Mouse (Mus musculus) left cerebral cortex, adult 9 months (tissue): ENCODE data around the gene Oxa1l.
A peak's percentile ranks its signal among the peaks of the same experiment; 100 is the strongest.

Source experiments
- DNase-seq, 2 experiments: peaks; one replicate each; pipeline ENCODE4 v3.0.0; 2022; ENCODE audit warnings: low spot score in 2 of 2

Gene Oxa1l

GRCm38 (mm10) chr14:54371460-54371859 lies 10.8 kb downstream of the Oxa1l start:
- DNase-seq = no peak

GRCm38 (mm10) chr14:54372923-54373322 lies 12.3 kb downstream of the Oxa1l start:
- no peak for DNase-seq

- DNase-seq = no peak
These were observed 15.3 kb downstream of the Oxa1l start for GRCm38 (mm10) chr14:54375916-54376315.

- no peak for DNase-seq
These were observed 16.5 kb downstream of the Oxa1l start for GRCm38 (mm10) chr14:54377166-54377565.

- DNase-seq = no peak
These were observed 18.9 kb downstream of the Oxa1l start for GRCm38 (mm10) chr14:54379571-54379970.

- no peak for DNase-seq
These were observed 20.0 kb downstream of the Oxa1l start for GRCm38 (mm10) chr14:54380616-54381015.

DNA sequence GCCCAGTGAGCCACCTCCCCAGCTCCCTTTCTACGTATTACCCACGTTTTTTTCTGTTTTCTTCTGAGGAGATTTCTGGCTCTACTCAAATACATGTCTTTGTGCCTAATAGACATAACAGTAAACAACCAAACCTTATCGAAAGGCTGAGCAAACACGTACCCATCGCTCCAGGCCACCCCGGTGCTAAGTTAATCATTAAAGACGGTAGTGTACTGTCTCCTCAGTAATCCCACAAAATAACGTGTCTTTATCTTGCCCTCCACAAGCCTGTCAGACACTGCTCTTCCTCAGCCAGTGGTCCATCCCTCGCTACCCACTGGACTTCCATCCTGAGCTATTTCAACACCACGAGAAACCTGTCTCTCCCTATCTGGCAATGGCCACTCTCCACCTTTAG lies 21.2 kb downstream of the Oxa1l start:
- no peak for DNase-seq

DNA sequence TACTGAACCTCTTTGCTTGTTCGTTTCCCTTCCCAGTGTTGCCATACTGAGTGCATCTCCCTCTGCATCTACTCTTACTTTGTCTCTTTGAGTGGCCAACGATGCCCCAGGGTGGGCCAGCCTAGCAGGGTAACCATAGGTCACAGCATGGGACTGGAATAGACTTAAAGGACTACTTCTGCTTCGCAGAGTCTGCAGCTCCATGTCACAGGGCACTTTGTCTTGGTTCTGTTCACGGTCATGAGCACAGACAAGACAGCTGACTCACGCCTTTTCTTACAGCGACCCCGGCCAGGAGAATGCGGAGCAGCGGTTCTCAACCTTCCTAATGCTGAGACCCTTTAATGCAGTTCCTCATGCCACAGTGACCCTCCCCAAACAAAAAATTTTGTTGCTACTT lies 22.0 kb downstream of the Oxa1l start:
- peak in 1 of 2 experiments; percentile 10 for DNase-seq

GRCm38 (mm10) chr14:54383355-54383771 lies 22.7 kb downstream of the Oxa1l start:
- DNase-seq = no peak

DNA sequence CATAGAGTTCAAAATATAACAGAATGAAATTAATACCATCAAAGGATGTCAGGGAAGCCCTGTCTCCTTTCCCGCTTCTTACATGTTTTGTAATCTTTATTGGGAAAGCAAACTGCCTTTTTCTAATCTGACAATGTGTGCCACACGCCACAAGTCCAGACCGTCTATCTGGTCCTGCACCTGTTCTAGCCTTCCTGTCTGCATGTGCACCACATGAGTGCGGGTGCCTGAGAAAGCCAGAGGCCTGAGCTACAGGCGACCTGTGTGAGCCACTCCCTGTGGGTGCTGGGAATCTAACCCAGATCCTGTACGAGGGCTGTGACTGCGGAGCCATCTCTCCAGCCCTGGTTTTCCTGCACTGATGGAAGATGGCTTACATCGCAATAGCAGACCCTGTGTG lies 23.8 kb downstream of the Oxa1l start:
- DNase-seq = no peak

GRCm38 (mm10) chr14:54385968-54386618 lies 25.5 kb downstream of the Oxa1l start:
- DNase-seq = no peak

DNA sequence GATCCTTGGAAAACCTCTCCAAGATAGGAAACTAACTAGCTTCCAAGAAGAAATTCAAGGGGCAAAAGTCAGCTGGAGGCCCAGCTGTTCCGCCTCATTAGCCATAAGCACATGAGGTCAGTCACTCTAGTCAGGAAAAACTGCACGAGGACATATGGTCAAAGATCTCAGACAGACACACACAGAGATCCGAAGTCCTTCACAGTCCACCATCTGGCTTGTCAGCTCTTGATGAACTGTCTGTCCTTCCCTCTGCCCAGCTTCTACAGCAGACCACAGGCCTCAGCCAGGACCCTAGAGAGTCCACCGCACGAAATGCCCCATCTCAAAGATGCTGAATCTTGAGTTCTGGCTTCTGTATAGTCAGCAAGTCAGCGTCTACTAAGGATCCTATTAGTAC lies 26.9 kb downstream of the Oxa1l start:
- no peak for DNase-seq

GRCm38 (mm10) chr14:54390843-54391242 lies 30.2 kb downstream of the Oxa1l start:
- DNase-seq = no peak

DNA sequence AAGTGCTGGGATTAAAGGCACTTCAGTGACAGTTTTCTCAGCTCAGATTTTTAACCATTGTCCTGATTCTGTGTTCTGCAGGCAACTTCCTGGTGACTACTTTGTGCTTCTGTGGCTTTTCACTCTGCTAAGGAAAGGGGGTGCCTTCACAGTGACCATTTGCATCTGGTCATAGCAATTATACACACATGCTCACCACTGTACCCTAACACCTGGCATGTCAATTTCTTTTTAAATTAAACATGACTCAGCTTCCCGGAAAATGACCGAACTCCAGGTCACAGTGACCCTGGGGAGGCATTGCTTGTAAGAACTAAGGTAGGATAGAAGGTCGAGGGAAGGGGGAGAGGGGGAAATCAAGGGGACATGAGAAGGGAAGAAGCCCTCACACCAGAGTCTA lies 33.2 kb downstream of the Oxa1l start:
- DNase-seq = no peak

DNA sequence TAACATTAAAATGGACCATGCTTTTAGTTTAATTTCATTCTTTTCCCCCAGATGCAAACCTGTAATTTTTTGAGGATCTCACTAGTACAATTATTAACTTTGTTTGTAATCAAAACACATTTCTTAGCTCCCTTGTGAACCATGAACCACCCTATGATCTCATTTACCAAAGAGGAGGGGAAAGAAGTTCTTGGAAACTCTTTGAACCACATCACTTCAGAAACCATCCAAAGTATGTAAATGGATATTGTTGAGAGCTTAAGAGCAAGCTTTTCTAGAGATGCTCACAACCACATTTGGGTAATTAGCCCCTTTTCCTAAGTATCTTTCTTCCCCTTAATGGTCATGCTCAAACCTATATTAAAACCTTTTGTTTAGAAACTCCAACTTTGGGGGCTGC lies 33.7 kb downstream of the Oxa1l start:
- DNase-seq = no peak

DNA sequence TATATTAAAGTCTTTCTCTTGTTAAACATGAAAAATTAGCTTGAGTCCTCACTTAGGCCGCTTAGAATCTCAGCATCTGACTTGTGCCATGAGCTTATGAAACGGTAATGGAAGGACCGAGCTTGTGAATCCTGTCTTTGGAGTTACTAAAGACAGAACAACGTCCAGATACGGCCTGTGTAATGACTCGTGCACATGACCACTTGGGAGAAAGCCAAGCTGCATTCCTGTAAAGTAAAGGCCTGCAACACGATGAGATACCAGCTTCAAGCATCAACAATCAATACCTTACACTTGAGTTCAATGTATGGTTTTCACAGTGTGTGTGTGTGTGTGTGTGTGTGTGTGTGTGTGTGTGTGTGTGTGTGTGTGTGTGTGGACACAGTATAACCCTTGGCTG lies 36.1 kb downstream of the Oxa1l start:
- no peak for DNase-seq

- DNase-seq = no peak
These were observed 37.4 kb downstream of the Oxa1l start for GRCm38 (mm10) chr14:54397872-54398527.

GRCm38 (mm10) chr14:54398528-54398916 lies 37.9 kb downstream of the Oxa1l start:
- DNase-seq = no peak

- DNase-seq = no peak
These were observed 38.3 kb downstream of the Oxa1l start for GRCm38 (mm10) chr14:54398921-54399382.

- no peak for DNase-seq
These were observed 41.1 kb downstream of the Oxa1l start for GRCm38 (mm10) chr14:54401723-54402122.

- DNase-seq = no peak
These were observed 47.9 kb downstream of the Oxa1l start for GRCm38 (mm10) chr14:54408336-54409056.

GRCm38 (mm10) chr14:54409057-54409645 lies 48.5 kb downstream of the Oxa1l start:
- no peak for DNase-seq
